ENCODE assay signal across 8 mouse cellular contexts in the genomic region with DNA sequence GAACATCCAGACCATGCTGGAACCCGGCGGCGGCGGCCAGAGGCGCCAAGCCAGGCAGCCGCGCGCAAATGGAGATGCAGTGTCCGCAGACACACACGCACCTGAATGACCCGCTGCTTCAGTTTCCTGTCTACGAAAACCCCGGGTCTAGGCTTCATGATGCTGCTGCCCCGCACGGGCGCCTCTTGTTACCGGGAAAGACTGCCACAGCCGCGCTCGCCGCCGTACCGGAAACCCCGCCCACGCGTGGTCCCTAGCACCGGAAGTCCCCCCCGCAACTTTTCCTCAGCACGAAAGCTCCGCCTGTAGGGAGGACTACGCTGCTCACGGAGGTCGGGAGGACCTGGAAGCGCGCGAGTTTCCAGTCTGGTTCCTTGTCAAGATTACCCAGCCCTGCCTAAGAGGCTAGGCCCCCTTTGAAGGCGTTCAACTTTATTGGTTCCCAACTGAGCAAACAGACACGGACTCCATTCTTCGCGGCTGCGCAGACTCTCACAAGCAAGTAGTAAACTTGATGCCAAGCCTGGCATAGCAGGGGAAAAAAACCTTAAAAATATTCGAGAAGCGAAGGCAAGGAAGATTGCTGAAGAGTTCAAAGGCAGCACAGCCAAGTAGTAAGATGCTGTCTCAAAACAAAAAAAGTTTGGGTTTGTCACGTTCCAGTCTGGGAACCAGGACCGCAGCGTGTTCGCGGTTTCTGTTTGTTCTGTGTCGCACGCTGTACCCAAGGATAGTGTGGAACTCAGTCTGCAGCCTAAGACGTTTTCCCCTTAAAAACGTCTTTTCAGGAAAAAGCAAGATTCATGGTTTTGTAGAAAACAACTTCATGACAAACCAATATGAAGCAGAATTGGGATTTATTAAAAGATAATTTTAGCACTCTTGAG. TPM values are rescaled to one million over a fixed set of nuclear protein-coding genes. Genes with fewer than 3 reads are reported as not detected.
DNase-seq lines count a peak whose midpoint lies in the region; ATAC-seq lines count a peak whose summit lies in the region.

TSS of gene Nvl (minus strand) at position 255 of the 887 bp plus-strand sequence.
TSS of gene Cnih4 (plus strand) at position 744 of the 887 bp plus-strand sequence.

- H3K36me3 ChIP-seq in intestine, embryonic 14.5 days (ENCODE audit: control insufficient read depth, insufficient read depth, low read length), result peaks cover 29% of the 10 kb centered on the region

- peaks cover 14% of the 10 kb centered on the region; the same call in 1 of the 2 replicates for H3K4me1 ChIP-seq in intestine, embryonic 14.5 days (replicated peaks; ENCODE audit: control insufficient read depth, insufficient read depth, low read length)

- H3K27ac ChIP-seq in intestine, embryonic 14.5 days (ENCODE audit: low read depth), result peak within 1 kb of the TSS; percentile 90

- peak; percentile 97 for ATAC-seq in intestine, embryonic 14.5 days (replicated peaks; ENCODE audit: low FRiP score, low TSS enrichment, low read depth)

- under 1% methylated on average over 52 of the region's 52 CpGs for WGBS in intestine, embryonic 14.5 days

- peak within 1 kb of the TSS; percentile 62 for H3K4me2 ChIP-seq in intestine, embryonic 14.5 days (ENCODE audit: low read length)

- H3K9me3 ChIP-seq in intestine, embryonic 14.5 days (ENCODE audit: control insufficient read depth, low read length), result no peaks in the 10 kb centered on the region

- H3K9ac ChIP-seq in intestine, embryonic 14.5 days (ENCODE audit: low read length), result peak within 1 kb of the TSS; percentile 61

- peak within 1 kb of the TSS; percentile 78 for H3K4me3 ChIP-seq in intestine, embryonic 14.5 days (ENCODE audit: low read depth, low read length)

- intact Hi-C loops in left cerebral cortex, postnatal 14 days (cut with DNase I), result no loop called here

- DNase-seq in adrenal gland, adult 18-20 months (ENCODE audit: low spot score in 2 of 2), result peak; percentile 94 to 95
- DNase-seq in embryo, embryonic 11 days, result peak; percentile 97
- peak; percentile 91 for DNase-seq in gastrocnemius, postnatal 25 days
- peak; percentile 99 for DNase-seq in intestine, embryonic 14.5 days (ENCODE audit: low spot score)
- DNase-seq in left cerebral cortex, postnatal 14 days (ENCODE audit: low spot score in 2 of 2), result peak; percentile 93 to 96
- DNase-seq in mesoderm, embryonic 11.5 days (ENCODE audit: low read depth, low spot score), result peak; percentile 96
- DNase-seq in right cerebral cortex, postnatal 36 days (ENCODE audit: low spot score in 2 of 2), result peak; percentile 91 to 92
- DNase-seq in yolk sac, embryonic 10.5 days (ENCODE audit: low spot score), result peak; percentile 94

- no peaks in the 10 kb centered on the region for H3K27me3 ChIP-seq in intestine, embryonic 14.5 days (replicated peaks; ENCODE audit: control insufficient read depth, insufficient read depth, low read length)

RNA-seq across cellular contexts. Expression of gene Nvl, which starts in this region (rescaled TPM):
- total RNA-seq in adrenal gland, adult 18-20 months (2021), result 10 to 100 TPM; 17.4 to 19.2 TPM
- 1 to 10 TPM; 8.3 to 8.5 TPM for total RNA-seq in gastrocnemius, postnatal 25 days (2021)
- polyA plus RNA-seq in intestine, embryonic 14.5 days (2014; fragmentation: Nextera tagmentation; extraction: Ambion mirVana), result 35.3 and 39.1 TPM in 2 replicates
- 10 to 100 TPM; 28.9 to 32.4 TPM for total RNA-seq in left cerebral cortex, postnatal 14 days (2021)

RNA-seq across cellular contexts. Expression of gene Cnih4, which starts in this region (rescaled TPM):
- total RNA-seq in adrenal gland, adult 18-20 months (2021), result 10 to 100 TPM; 48.2 to 57.8 TPM
- 10 to 100 TPM; 32.6 to 38.7 TPM for total RNA-seq in gastrocnemius, postnatal 25 days (2021)
- 141 and 144 TPM in 2 replicates for polyA plus RNA-seq in intestine, embryonic 14.5 days (2014; fragmentation: Nextera tagmentation; extraction: Ambion mirVana)
- 10 to 100 TPM; 20.8 to 22.0 TPM for total RNA-seq in left cerebral cortex, postnatal 14 days (2021)

Comparison
In these comparisons a context has a peak if more than half of its experiments do, and no peak if none do; other contexts are left out.
1. Peak in every context shown above with its lines: DNase-seq, ATAC-seq, H3K4me3 ChIP-seq and H3K27ac ChIP-seq.